Mouse (Mus musculus) layer of hippocampus, adult 8-10 months (tissue): ENCODE measurements at regions not wholly inside any gene's neighbourhood (a gene's known extent, or its start where the extent isn't known, plus 50 kb on each side); places are given as distances from the start of the nearest gene placed in this dataset.

ENCODE experiments used
- DNase-seq, 2 experiments: peaks; one replicate each; pipeline ENCODE4 v3.0.0; 2022; ENCODE audit warnings: low spot score in 2 of 2

- DNase-seq, result no peak
These were observed 99.2 kb upstream of the F13a1 start for GRCm38 (mm10) chr13:37149066-37149781.

- no peak for DNase-seq
These were observed 98.6 kb upstream of the F13a1 start for GRCm38 (mm10) chr13:37148627-37149026.

DNA sequence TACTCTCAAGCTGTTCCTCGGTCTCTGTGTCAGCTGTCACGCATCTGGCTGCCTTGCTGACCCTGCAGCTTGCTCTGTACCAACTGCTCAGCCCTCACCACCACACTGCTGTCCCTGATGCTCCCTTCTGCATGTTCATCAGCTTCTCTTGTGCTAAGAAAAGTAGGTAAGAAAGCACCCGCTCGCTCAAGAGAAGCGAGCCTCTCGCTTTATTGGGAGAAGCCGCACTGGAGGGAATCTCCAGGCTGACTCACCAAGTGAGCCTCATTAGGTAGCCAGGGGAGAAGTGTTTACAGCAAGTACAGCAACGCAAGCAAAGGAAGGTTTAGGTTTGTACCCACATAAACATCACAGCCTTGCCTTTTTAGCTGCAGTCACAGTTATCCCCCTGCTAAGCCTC is 97.7 kb upstream of the F13a1 start:
- no peak for DNase-seq

DNA sequence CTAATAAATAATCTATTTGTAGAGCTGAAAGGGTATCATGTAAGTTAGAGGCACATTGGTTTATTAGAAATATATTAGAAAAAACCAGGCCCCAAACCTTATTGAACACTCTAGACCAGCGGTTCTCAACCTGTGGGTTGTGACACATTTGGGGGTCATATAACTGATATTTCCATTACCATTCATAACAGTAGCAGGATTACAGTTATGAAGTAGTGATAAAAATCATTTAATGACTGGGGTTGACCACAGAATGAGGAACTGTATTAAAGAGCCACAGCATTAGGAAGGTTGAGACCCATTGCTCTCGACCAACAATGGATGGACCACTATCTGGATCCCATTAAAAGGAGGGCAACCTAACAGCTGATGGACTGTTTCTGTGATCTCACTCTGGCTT is 92.8 kb upstream of the F13a1 start:
- no peak for DNase-seq

DNA sequence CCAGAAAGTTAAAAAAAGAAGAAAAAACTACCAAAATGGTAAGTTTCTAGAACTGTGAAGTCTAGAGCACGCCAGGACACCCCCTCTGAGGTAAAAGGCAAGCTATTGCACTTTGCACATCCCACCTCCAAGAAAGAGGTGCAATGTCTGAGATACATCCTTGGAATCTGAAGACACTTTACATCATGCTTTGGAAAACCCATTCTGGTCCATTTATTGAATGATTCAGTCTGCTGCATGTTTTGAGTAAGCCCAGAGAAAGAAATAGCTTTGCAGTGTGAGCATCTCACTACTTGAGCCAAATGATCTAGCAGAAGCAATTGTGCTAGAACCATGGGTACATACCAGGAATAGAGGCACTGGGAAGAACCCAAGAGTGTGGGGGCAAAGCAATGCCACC is 85.1 kb upstream of the F13a1 start:
- no peak for DNase-seq

- DNase-seq, result no peak
These were observed 84.5 kb upstream of the F13a1 start for GRCm38 (mm10) chr13:37134518-37134917.

- DNase-seq, result peak; percentile 23 to 24
These were observed 80.6 kb upstream of the F13a1 start for GRCm38 (mm10) chr13:37130637-37131036.

DNA sequence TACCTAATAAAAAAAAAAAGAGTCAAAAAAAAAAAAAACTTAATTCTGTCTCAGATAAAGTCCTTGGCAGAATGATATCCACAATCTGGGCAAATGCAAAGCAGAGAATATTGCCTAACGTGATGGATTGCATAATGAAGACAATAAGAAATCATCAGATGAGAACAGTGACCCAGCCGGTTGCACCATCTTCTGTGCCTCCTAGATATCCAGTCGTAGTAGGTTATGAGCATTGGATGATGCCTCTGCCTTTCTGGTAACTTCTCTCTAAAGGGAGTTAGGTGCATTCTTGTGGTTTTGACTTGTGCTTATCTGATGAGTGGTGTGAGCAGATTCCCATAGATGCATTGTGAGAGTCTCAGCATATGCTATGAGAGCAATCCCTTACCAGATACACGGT is 71.6 kb upstream of the F13a1 start:
- no peak for DNase-seq

DNA sequence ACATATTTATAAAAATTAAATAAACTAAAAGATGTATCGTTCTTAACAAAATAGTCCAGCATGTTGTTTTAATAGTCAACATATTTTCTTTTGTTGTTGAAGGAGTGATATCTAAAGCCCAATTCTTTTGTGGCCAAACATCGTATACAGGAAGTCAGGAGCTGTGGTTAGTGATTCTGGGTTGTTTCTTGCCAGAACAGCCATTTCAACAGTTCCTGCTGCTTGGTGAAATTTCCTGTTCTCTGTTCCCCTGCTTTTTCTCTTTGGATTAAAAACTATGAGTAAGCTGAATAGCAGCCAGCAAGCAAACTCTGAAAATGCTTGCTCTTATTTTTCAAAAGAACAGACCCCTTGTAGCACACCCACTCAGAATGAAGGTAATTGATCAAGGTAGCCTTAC is 70.2 kb upstream of the F13a1 start:
- DNase-seq, result no peak

DNA sequence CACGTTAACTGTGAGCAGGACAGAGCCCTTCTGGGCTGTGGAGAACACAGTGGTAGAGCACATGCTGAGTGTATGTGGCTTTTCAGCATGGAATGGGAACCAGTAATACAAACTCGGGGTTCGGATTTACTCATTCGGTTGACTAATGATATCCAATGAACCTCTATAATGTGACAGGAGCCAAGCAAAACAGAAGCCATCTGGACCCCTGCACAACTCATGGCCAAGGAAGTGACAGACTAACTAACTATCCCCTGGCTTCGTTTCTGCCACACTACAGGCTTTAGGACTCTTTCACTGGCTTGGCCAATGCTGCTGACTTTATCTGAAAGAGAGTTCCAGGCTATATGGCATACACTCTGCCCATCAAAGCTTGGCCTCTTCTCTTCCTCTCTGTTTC is 64.3 kb upstream of the F13a1 start:
- DNase-seq, result no peak

- no peak for DNase-seq
These were observed 61.7 kb upstream of the F13a1 start for GRCm38 (mm10) chr13:37111747-37112146.

- no peak for DNase-seq
These were observed 57.7 kb upstream of the F13a1 start for GRCm38 (mm10) chr13:37107721-37108120.

- DNase-seq, result no peak
These were observed 56.0 kb upstream of the F13a1 start for GRCm38 (mm10) chr13:37106009-37106408.

GRCm38 (mm10) chr13:37104410-37105294 is 54.6 kb upstream of the F13a1 start:
- DNase-seq, result no peak

- peak; percentile 15 to 36 for DNase-seq
These were observed 53.8 kb upstream of the F13a1 start for GRCm38 (mm10) chr13:37103741-37104296.

DNA sequence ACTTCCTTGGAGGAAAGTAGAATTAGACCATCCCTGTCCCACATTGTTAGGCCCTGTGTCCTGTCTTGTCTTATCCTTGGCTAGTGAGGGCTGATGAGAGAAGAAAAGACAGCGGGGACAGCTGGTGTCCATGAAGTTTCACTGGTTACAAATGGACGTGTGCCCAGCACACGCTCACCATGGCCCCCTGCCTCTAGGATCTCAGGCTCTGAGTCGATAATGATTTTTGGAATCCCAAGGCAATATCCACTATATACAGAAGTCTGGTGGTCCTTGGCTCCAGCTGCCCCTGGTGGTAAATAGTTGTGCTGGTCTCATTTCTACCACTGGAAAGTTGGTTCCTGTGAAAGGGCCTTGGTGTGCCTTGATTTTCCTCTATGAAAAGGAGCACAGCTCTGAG is 51.7 kb upstream of the F13a1 start:
- DNase-seq, result no peak
